Mouse (Mus musculus) C2C12 (cell line): ENCODE measurements at regions not wholly inside any gene's neighbourhood (a gene's known extent, or its start where the extent isn't known, plus 50 kb on each side); places are given as distances from the start of the nearest gene placed in this dataset.

Experiments
- CTCF ChIP-seq: IDR thresholded peaks from one replicate; pipeline ENCODE4 v1.5.1; 2011; ENCODE audit not compliant: control insufficient read depth, insufficient read depth, insufficient read length
- FOSL1 ChIP-seq: IDR thresholded peaks from one replicate; pipeline ENCODE4 v1.8.0; 2011; ENCODE audit warnings: mild to moderate bottlenecking, low read length; ENCODE audit not compliant: poor library complexity, insufficient read depth, severe bottlenecking
- MAX ChIP-seq: IDR thresholded peaks from one replicate; pipeline ENCODE4 v1.6.1; 2011; ENCODE audit warnings: mild to moderate bottlenecking, control low read depth
- MYOD1 ChIP-seq: IDR thresholded peaks from one replicate; pipeline ENCODE4 v1.6.1; 2011; ENCODE audit warnings: low read depth; ENCODE audit not compliant: control insufficient read depth, insufficient read length
- MYOG ChIP-seq: IDR thresholded peaks from one replicate; pipeline ENCODE4 v1.6.1; 2011; ENCODE audit not compliant: control insufficient read depth, insufficient read length; ENCODE audit errors: extremely low read depth
- USF1 ChIP-seq: IDR thresholded peaks from one replicate; pipeline ENCODE4 v1.6.1; 2011; ENCODE audit warnings: low read depth, mild to moderate bottlenecking, control low read depth, moderate library complexity

DNA sequence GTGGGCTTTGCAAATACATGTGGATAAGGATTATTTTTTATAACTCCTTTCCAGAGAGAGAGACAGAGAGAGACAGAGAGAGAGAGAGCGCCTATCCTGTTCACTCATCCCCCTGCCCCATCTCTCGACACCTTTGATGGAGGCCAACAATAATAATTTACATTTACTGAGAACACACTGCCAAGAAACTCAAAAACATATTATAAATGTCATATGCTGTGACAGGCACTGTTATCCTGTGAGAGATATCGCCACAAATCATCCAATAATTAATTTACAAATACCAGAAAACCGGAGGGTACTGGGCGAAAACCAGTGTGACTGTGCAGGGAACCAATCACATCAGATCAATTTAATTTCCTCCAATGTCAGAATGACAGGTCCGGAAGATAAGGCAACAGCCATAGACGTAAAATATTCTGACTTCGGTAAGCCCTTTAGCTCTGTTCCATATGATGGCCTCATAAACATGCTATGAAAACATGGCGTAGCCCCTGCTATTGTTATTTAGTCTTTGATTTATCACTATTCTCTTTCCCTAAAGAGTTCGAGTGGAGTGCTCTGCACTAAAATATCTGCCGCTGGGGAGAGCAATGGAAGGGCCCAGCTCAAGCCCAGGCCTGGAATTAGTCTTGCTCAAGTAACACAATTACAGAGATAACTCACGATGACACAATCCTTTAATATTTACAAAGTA lies 173.5 kb upstream of the Ppp2r3a start:
- TF ChIP-seq CTCF (no peak), MAX (no peak), USF1 (no peak), MYOG (no peak), MYOD1 (no peak), FOSL1 (no peak)
